In the genomic region with DNA sequence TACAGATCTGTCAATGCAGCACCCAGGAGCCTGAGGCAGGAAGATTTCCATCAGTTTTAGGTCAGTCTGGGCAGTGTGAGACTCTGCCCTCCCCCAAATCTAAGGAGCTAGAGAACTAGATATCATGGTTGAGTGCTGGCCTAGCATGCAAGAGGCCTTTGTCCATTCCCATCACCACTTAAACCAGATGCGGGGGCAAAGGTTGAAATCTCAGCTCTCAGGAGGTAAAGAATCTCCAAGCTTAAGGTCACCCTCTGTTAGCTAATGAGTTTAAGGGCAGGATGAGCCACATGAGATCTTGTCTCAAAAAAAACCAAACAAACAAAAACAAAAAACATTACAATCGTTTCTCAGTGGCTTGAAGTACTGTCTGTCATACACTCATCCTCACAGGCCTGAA, we compare ENCODE assay signal across 17 mouse cellular contexts.
"Had no signal": no experiment of that assay in that cellular context is flagged by ENCODE, and none has a peak within 500 bp of the region (broad histone marks: within the 10 kb centered on the region; RNA-seq: fewer than 3 reads in every experiment).

No protein-coding gene starts in this region.

- H3K27ac ChIP-seq: lung, embryonic 15.5 days; macrophage; midbrain, embryonic 13.5 days; midbrain, embryonic 15.5 days; neural tube, embryonic 12.5 days; stomach, embryonic 15.5 days; stomach, postnatal 0 days had no signal

- H3K9ac ChIP-seq: lung, embryonic 15.5 days; midbrain, embryonic 13.5 days; midbrain, embryonic 15.5 days; neural tube, embryonic 12.5 days; stomach, embryonic 15.5 days had no signal

- H3K27me3 ChIP-seq: lung, embryonic 15.5 days; megakaryocyte, embryonic 14.5 days; midbrain, embryonic 13.5 days; midbrain, embryonic 15.5 days; neural tube, embryonic 12.5 days; stomach, embryonic 15.5 days had no signal

- DNase-seq: lung, adult 2 months; lung, postnatal 14 days; lung, postnatal 36 days; right cerebral cortex, postnatal 14 days; thymus, adult 2 months; thymus, postnatal 25 days; thymus, postnatal 4 days had no signal

- ATAC-seq: lung, postnatal 0 days; midbrain, embryonic 13.5 days; midbrain, embryonic 15.5 days had no signal

- H3K4me3 ChIP-seq: lung, embryonic 15.5 days; megakaryocyte, embryonic 14.5 days; midbrain, embryonic 13.5 days; midbrain, embryonic 15.5 days; neural tube, embryonic 12.5 days; stomach, embryonic 15.5 days had no signal

- H3K4me2 ChIP-seq: lung, embryonic 15.5 days; midbrain, embryonic 11.5 days; midbrain, embryonic 13.5 days; midbrain, embryonic 15.5 days; neural tube, embryonic 12.5 days; stomach, embryonic 15.5 days had no signal

- H3K36me3 ChIP-seq: lung, embryonic 15.5 days; midbrain, embryonic 13.5 days; midbrain, embryonic 15.5 days; neural tube, embryonic 12.5 days; stomach, embryonic 15.5 days had no signal

- H3K9me3 ChIP-seq: lung, embryonic 15.5 days; megakaryocyte, embryonic 14.5 days; midbrain, embryonic 13.5 days; midbrain, embryonic 15.5 days; neural tube, embryonic 12.5 days; stomach, embryonic 15.5 days had no signal

- H3K4me1 ChIP-seq: lung, embryonic 15.5 days; megakaryocyte, embryonic 14.5 days; midbrain, embryonic 13.5 days; midbrain, embryonic 15.5 days; neural tube, embryonic 12.5 days; stomach, embryonic 15.5 days had no signal
